Mouse (Mus musculus) bone marrow, adult 2 months (tissue): ENCODE data around the gene Hacd3. TPM values are rescaled to one million over a fixed set of nuclear protein-coding genes. Genes with fewer than 3 reads are reported as not detected.

ENCODE experiments used
- H3K27ac ChIP-seq: fragments of 200-500 bp; 2 replicates; pipeline ENCODE4 v1.5.1; 2012; ENCODE audit warnings: low read depth, mild to moderate bottlenecking, control low read depth, inconsistent platforms, low read length; ENCODE audit not compliant: control insufficient read depth, poor library complexity, insufficient read depth
- H3K4me1 ChIP-seq: fragments of 200-500 bp; 2 replicates; pipeline ENCODE4 v1.6.1; 2011; ENCODE audit warnings: low read length; ENCODE audit not compliant: control insufficient read depth, insufficient read depth
- H3K4me3 ChIP-seq: fragments of 200-500 bp; replicated peaks from 2 replicates; pipeline ENCODE3; 2011; ENCODE audit warnings: mild to moderate bottlenecking, low read depth, low read length, control low read depth; ENCODE audit not compliant: control insufficient read depth
- CTCF ChIP-seq: fragments of 200-500 bp; IDR thresholded peaks from 2 replicates; pipeline ENCODE4 v1.5.1; 2011; ENCODE audit warnings: low read length, control low read depth; ENCODE audit not compliant: control insufficient read depth, insufficient read depth
- POLR2A ChIP-seq: fragments of 200-500 bp; IDR thresholded peaks from 2 replicates; pipeline ENCODE4 v1.6.1; 2011; ENCODE audit warnings: low read depth, mild to moderate bottlenecking, control low read depth, low read length, borderline replicate concordance; ENCODE audit not compliant: control insufficient read depth
- WGBS: fragments of 180-500 bp; shearing (Covaris S2); methylation state at CpG from one replicate; pipeline ENCODE4 v1.1.7; 2018; 5-methylcytosine and 5-hydroxymethylcytosine counted together
- polyA plus RNA-seq: library from polyadenylated mRNA; stranded (reverse); fragments of >200 nt; gene quantifications from 2 replicates; pipeline ENCODE4 v1.2.4, GENCODE M21; 2011; ENCODE audit warnings: low replicate concordance; ENCODE audit not compliant: missing spikeins, insufficient read depth, insufficient read length

The Hacd3 gene
- polyA plus RNA-seq, 1 experiment: 18.0 TPM

- H3K4me1 ChIP-seq: peaks cover 3% of the 10 kb centered on the region; the same call in 1 of the 2 replicates
- H3K4me3 ChIP-seq: no peak overlapping the region
- TF ChIP-seq CTCF: no peak
- H3K27ac ChIP-seq: no peak overlapping the region
- WGBS: 66% methylated on average over 4 of the region's 4 CpGs
Measured at GRCm38 (mm10) chr9:65020128-65020527, 1.4 kb downstream of the Hacd3 start.

GRCm38 (mm10) chr9:65019146-65019545 lies 2.3 kb downstream of the Hacd3 start:
- Histone ChIP-seq H3K27ac (0 out of 2 replicates have a peak overlapping the region, but pooled peaks have one; percentile 45), H3K4me3 (no peak overlapping the region), H3K4me1 (peaks cover 3% of the 10 kb centered on the region; the same call in 1 of the 2 replicates)
- no peak for TF ChIP-seq POLR2A
- TF ChIP-seq CTCF: no peak
- 45% methylated on average over 3 of the region's 3 CpGs for WGBS

- Histone ChIP-seq H3K4me3 (peak overlapping the region; percentile 1), H3K4me1 (peaks cover 3% of the 10 kb centered on the region; the same call in 1 of the 2 replicates), H3K27ac (peak overlapping the region; percentile 45; the same call in 1 of the 2 replicates)
- 67% methylated on average over 3 of the region's 3 CpGs for WGBS
- no peak for TF ChIP-seq POLR2A
Measured at GRCm38 (mm10) chr9:65018588-65019121, 2.8 kb downstream of the Hacd3 start.

- Histone ChIP-seq H3K4me3 (no peak overlapping the region), H3K27ac (no peak overlapping the region), H3K4me1 (peaks cover 3% of the 10 kb centered on the region; the same call in 1 of the 2 replicates)
- TF ChIP-seq POLR2A (no peak), CTCF (no peak)
- WGBS: 82% methylated on average over 4 of the region's 4 CpGs
Measured at GRCm38 (mm10) chr9:65017896-65018295, 3.6 kb downstream of the Hacd3 start.

- WGBS: 82% methylated on average over 16 of the region's 16 CpGs
- TF ChIP-seq POLR2A: no peak
- TF ChIP-seq CTCF: no peak
- H3K4me1 ChIP-seq: peaks cover 2% of the 10 kb centered on the region; the same call in 1 of the 2 replicates
Measured at GRCm38 (mm10) chr9:65016978-65017827, 4.3 kb downstream of the Hacd3 start.

GRCm38 (mm10) chr9:65016241-65016977 lies 5.1 kb downstream of the Hacd3 start:
- no peak overlapping the region for H3K4me3 ChIP-seq
- WGBS: 84% methylated on average over 4 of the region's 4 CpGs
- TF ChIP-seq POLR2A: no peak
- no peak for TF ChIP-seq CTCF
- H3K27ac ChIP-seq: no peak overlapping the region
- peaks cover 2% of the 10 kb centered on the region; the same call in 1 of the 2 replicates for H3K4me1 ChIP-seq

More at GRCm38 (mm10) chr9:65016978-65017827, 4.3 kb downstream of the Hacd3 start:
- H3K27ac ChIP-seq: no peak overlapping the region; the same call in 1 of the 2 replicates
- H3K4me3 ChIP-seq: no peak overlapping the region

- Histone ChIP-seq H3K4me1 (peaks cover 2% of the 10 kb centered on the region; the same call in 1 of the 2 replicates), H3K4me3 (no peak overlapping the region), H3K27ac (no peak overlapping the region)
- WGBS: 69% methylated on average over 7 of the region's 7 CpGs
- TF ChIP-seq CTCF (no peak), POLR2A (no peak)
Measured at GRCm38 (mm10) chr9:65015461-65016222, 5.9 kb downstream of the Hacd3 start.

GRCm38 (mm10) chr9:65011304-65011703 lies 10.2 kb downstream of the Hacd3 start:
- 58% methylated on average over 6 of the region's 6 CpGs for WGBS
- Histone ChIP-seq H3K4me1 (no peaks in the 10 kb centered on the region; the same call in 1 of the 2 replicates), H3K27ac (no peak overlapping the region), H3K4me3 (no peak overlapping the region)
- TF ChIP-seq CTCF: peak; percentile 23; the same call in 1 of the 2 replicates
- TF ChIP-seq POLR2A: no peak
